Mouse (Mus musculus): ENCODE measurements around the gene Slc38a1.

DNA sequence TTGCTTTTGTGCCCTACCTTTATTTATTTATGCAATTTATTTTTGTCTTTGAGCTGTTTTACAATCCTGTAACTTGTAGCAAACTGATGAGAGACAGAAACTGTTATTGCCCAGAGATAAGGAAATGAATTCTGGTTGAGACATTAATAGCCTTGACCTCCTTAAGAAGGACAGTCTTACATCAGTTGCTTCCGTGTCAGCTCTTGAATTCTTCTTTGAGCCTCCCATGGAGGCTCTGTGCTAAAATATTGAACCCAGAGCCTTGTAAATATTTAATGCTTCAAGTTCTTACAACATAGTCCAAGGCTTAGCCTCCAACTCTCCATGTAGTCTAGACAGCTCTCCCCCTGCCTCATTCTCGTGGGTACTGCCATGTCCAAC is 73.7 kb downstream of the Slc38a1 start:
- TF ChIP-seq TAL1 (IDR thresholded peaks at IDR 0.05; ENCODE audit: low read length), result no peak
- no peak for TF ChIP-seq GATA1 (IDR thresholded peaks at IDR 0.05; ENCODE audit: low read length)
